Mouse (Mus musculus) midbrain, embryonic 11.5 days (tissue): ENCODE results near the gene Dok1. TPM values are rescaled to one million over a fixed set of nuclear protein-coding genes. Genes with fewer than 3 reads are reported as not detected.

Experiments
- ATAC-seq: fragments of 200-750 bp; cut with Nextera tagmentation; 2 replicates; pipeline ENCODE4 v1.8.0; 2017; ENCODE audit warnings: moderate TSS enrichment, moderate library complexity; ENCODE audit not compliant: low FRiP score
- DNase-seq: peaks from one replicate; pipeline ENCODE4 v3.0.0; 2015; ENCODE audit warnings: low spot score; ENCODE audit errors: missing footprints
- H3K27ac ChIP-seq: fragments of 300-500 bp; sonication (generic); 2 replicates; pipeline ENCODE4 v1.5.1; 2014; ENCODE audit warnings: low read depth, low read length
- H3K27me3 ChIP-seq: fragments of 300-500 bp; sonication (generic); 2 replicates; pipeline ENCODE4 v1.6.1; 2014; ENCODE audit warnings: mild to moderate bottlenecking, low read length, moderate library complexity, mixed read lengths; ENCODE audit not compliant: control insufficient read depth, insufficient read depth
- H3K36me3 ChIP-seq: fragments of 300-500 bp; sonication (generic); 2 replicates; pipeline ENCODE4 v1.6.1; 2014; ENCODE audit warnings: mild to moderate bottlenecking, low read length, moderate library complexity, mixed read lengths; ENCODE audit not compliant: control insufficient read depth, insufficient read depth
- H3K4me1 ChIP-seq: fragments of 300-500 bp; sonication (generic); 2 replicates; pipeline ENCODE4 v1.6.1; 2014; ENCODE audit warnings: low read length; ENCODE audit not compliant: control insufficient read depth, insufficient read depth
- H3K4me2 ChIP-seq: fragments of 300-500 bp; sonication (generic); 2 replicates; pipeline ENCODE4 v1.6.1; 2014; ENCODE audit warnings: mild to moderate bottlenecking, moderate library complexity
- H3K4me3 ChIP-seq: fragments of 300-500 bp; sonication (generic); 2 replicates; pipeline ENCODE4 v1.5.1; 2014; ENCODE audit warnings: low read depth, low read length
- H3K9ac ChIP-seq: fragments of 300-500 bp; sonication (generic); 2 replicates; pipeline ENCODE4 v1.6.1; 2014; ENCODE audit warnings: low read length
- H3K9me3 ChIP-seq: fragments of 300-500 bp; sonication (generic); 2 replicates; pipeline ENCODE4 v1.6.1; 2016; ENCODE audit warnings: low read length; ENCODE audit not compliant: control insufficient read depth
- WGBS: fragments of 180-500 bp; shearing (Covaris S2); extraction: QIAGEN DNeasy Blood & Tissue Kit; methylation state at CpG from one replicate; pipeline ENCODE4 v1.1.7; 2014; 5-methylcytosine and 5-hydroxymethylcytosine counted together
- polyA plus RNA-seq: library from polyadenylated mRNA; unstranded; fragments of >200 nt; fragmentation: Nextera tagmentation; extraction: Ambion mirVana; gene quantifications from 2 replicates; pipeline ENCODE4 v1.2.1, GENCODE M21; 2014

Gene Dok1
- polyA plus RNA-seq, 1 experiment from 2014 or later, result 5.2 TPM

- Histone ChIP-seq H3K36me3 (no peaks in the 10 kb centered on the region), H3K4me3 (no peak overlapping the region), H3K27ac (no peak overlapping the region), H3K9ac (no peak overlapping the region), H3K4me2 (no peak overlapping the region), H3K4me1 (no peaks in the 10 kb centered on the region), H3K9me3 (no peaks in the 10 kb centered on the region), H3K27me3 (no peaks in the 10 kb centered on the region)
- DNase-seq (no peak), ATAC-seq (no peak)
- WGBS, result 80% methylated on average over 5 of the region's 5 CpGs
Observed at GRCm38 (mm10) chr6:83013444-83013843, 19.8 kb downstream of the Dok1 start.

DNA sequence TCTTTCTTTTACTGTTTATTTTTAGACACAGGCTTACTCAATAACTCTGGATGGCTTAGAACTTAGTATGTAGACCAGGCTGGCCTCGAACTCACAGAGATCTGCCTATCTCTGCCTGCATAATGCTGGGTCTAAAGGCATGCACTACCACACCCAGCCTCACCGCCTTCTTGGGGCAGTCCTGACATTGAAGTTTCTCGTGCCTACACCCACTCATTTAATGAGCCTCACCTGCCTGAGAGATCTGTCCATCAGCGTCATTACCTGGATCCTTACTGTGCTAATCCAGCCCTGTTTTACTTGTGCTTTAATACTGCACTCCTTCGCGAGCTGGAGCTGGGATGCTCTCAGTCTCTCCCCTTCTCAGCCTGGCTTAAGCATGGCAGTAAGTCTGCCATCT, 21.5 kb downstream of the Dok1 start:
- ATAC-seq, result no peak
- H3K4me3 ChIP-seq, result no peak overlapping the region
- no peak overlapping the region for H3K27ac ChIP-seq
- no peaks in the 10 kb centered on the region for H3K9me3 ChIP-seq
- 80% methylated on average over 6 of the region's 6 CpGs for WGBS
- no peak overlapping the region for H3K9ac ChIP-seq
- H3K4me2 ChIP-seq, result no peak overlapping the region
- H3K4me1 ChIP-seq, result no peaks in the 10 kb centered on the region
- H3K27me3 ChIP-seq, result no peaks in the 10 kb centered on the region
- DNase-seq, result no peak
- no peaks in the 10 kb centered on the region for H3K36me3 ChIP-seq

GRCm38 (mm10) chr6:83011255-83011654, 22.0 kb downstream of the Dok1 start:
- Histone ChIP-seq H3K4me3 (no peak overlapping the region), H3K4me1 (no peaks in the 10 kb centered on the region), H3K36me3 (no peaks in the 10 kb centered on the region), H3K27ac (no peak overlapping the region), H3K4me2 (no peak overlapping the region), H3K27me3 (no peaks in the 10 kb centered on the region), H3K9me3 (no peaks in the 10 kb centered on the region), H3K9ac (no peak overlapping the region)
- DNase-seq (no peak), ATAC-seq (no peak)
- WGBS, result 86% methylated on average over 7 of the region's 7 CpGs

DNA sequence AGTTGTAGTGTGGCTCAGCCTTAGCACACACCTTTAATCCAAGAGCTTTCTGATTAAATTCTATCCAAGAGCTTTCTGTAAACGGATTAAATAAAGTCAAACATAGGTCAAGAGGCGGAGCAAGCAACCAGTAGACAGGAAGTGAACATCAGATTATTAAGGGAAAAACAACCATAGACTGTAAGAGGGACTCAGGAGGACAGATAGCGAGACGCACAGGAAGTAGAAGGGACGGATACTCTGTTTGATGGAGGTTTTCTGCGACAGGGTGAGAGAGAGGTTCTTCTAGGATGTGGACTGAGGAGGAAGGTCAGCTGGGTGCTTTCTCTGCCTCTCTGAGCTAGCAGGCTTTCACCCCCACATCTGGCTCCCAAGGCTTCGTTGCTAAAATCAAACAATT, 23.3 kb downstream of the Dok1 start:
- no peak overlapping the region for H3K27ac ChIP-seq
- WGBS, result 77% methylated on average over 7 of the region's 7 CpGs
- no peak for ATAC-seq

GRCm38 (mm10) chr6:83008659-83009058, 24.6 kb downstream of the Dok1 start:
- Histone ChIP-seq H3K4me2 (no peak overlapping the region), H3K4me1 (no peaks in the 10 kb centered on the region), H3K4me3 (no peak overlapping the region), H3K27me3 (no peaks in the 10 kb centered on the region), H3K36me3 (no peaks in the 10 kb centered on the region), H3K9me3 (no peaks in the 10 kb centered on the region), H3K9ac (no peak overlapping the region), H3K27ac (no peak overlapping the region)
- 79% methylated on average over 3 of the region's 3 CpGs for WGBS
- ATAC-seq (no peak), DNase-seq (no peak)

More for the DNA sequence above, 23.3 kb downstream of the Dok1 start:
- no peak overlapping the region for H3K4me2 ChIP-seq
- no peaks in the 10 kb centered on the region for H3K27me3 ChIP-seq
- no peaks in the 10 kb centered on the region for H3K9me3 ChIP-seq
- H3K9ac ChIP-seq, result no peak overlapping the region
- DNase-seq, result no peak
- no peak overlapping the region for H3K4me3 ChIP-seq
- no peaks in the 10 kb centered on the region for H3K36me3 ChIP-seq
- no peaks in the 10 kb centered on the region for H3K4me1 ChIP-seq

DNA sequence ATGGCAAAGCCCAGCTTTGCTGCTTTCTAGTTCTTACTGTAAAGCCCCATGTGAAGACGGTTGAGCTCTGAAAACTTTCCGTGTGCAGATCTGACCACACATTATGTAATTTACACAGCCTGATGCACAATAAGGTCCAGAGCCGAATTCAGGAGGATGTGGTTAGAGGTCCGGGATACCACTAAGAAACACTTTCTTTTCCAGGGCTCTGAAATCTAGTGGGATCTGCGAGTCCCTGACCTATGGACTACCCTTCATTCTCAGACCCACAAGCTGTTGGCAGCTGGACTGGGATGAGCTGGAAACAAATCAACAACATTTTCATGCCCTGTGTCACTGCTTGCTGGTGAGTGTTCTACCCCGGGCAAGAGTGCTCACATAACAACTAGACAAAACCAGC, 27.2 kb downstream of the Dok1 start:
- DNase-seq (no peak), ATAC-seq (no peak)
- Histone ChIP-seq H3K9me3 (no peaks in the 10 kb centered on the region), H3K27ac (no peak overlapping the region), H3K4me1 (no peaks in the 10 kb centered on the region), H3K36me3 (no peaks in the 10 kb centered on the region), H3K4me3 (no peak overlapping the region), H3K27me3 (no peaks in the 10 kb centered on the region), H3K4me2 (no peak overlapping the region), H3K9ac (no peak overlapping the region)
- WGBS, result 84% methylated on average over 6 of the region's 6 CpGs

- ATAC-seq (no peak), DNase-seq (no peak)
- H3K36me3 ChIP-seq, result no peaks in the 10 kb centered on the region
- WGBS, result 82% methylated on average over 10 of the region's 10 CpGs
- H3K27me3 ChIP-seq, result no peaks in the 10 kb centered on the region
- no peak overlapping the region for H3K9ac ChIP-seq
- H3K4me2 ChIP-seq, result no peak overlapping the region
- no peak overlapping the region for H3K4me3 ChIP-seq
- no peaks in the 10 kb centered on the region for H3K4me1 ChIP-seq
- H3K27ac ChIP-seq, result no peak overlapping the region
- no peaks in the 10 kb centered on the region for H3K9me3 ChIP-seq
Observed at GRCm38 (mm10) chr6:83005444-83006011, 27.7 kb downstream of the Dok1 start.

DNA sequence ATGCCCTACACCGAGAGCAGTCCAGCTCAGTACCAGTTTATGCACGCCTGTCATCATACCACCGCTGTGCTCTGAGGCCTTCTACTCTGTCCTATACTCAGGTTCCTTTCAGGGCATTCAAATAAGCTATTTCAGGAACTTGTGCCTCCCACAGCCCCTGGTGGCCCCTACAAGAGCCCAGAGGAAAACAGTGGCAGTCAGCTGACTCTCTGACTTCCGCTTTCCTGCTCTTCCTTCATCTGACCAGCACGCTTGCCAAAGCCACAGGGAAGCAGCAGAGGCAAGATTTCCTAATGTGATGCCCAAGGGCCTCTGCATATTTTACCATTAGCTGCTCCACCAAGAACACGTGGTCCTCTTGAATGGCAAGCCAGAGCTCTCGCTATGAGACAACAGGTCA, 28.4 kb downstream of the Dok1 start:
- Histone ChIP-seq H3K27me3 (no peaks in the 10 kb centered on the region), H3K9me3 (no peaks in the 10 kb centered on the region), H3K27ac (no peak overlapping the region), H3K36me3 (no peaks in the 10 kb centered on the region), H3K4me2 (no peak overlapping the region), H3K4me1 (no peaks in the 10 kb centered on the region), H3K9ac (no peak overlapping the region), H3K4me3 (no peak overlapping the region)
- WGBS, result 59% methylated on average over 7 of the region's 7 CpGs
- no peak for ATAC-seq
- DNase-seq, result no peak

GRCm38 (mm10) chr6:83004309-83004708, 29.0 kb downstream of the Dok1 start:
- DNase-seq (no peak), ATAC-seq (no peak)
- Histone ChIP-seq H3K9me3 (no peaks in the 10 kb centered on the region), H3K9ac (no peak overlapping the region), H3K4me1 (no peaks in the 10 kb centered on the region), H3K36me3 (no peaks in the 10 kb centered on the region), H3K4me2 (no peak overlapping the region), H3K4me3 (no peak overlapping the region), H3K27ac (no peak overlapping the region), H3K27me3 (no peaks in the 10 kb centered on the region)
- WGBS, result 80% methylated on average over 2 of the region's 2 CpGs

- Histone ChIP-seq H3K9ac (no peak overlapping the region), H3K36me3 (no peaks in the 10 kb centered on the region), H3K27ac (no peak overlapping the region), H3K4me1 (no peaks in the 10 kb centered on the region), H3K4me3 (no peak overlapping the region), H3K9me3 (no peaks in the 10 kb centered on the region), H3K4me2 (no peak overlapping the region), H3K27me3 (no peaks in the 10 kb centered on the region)
- 82% methylated on average over 5 of the region's 5 CpGs for whole genome bisulfite sequencing
- ATAC-seq (no peak), DNase-seq (no peak)
Observed at GRCm38 (mm10) chr6:83003850-83004249, 29.4 kb downstream of the Dok1 start.
